Mouse (Mus musculus) B cell, adult 2 months (primary cell): Measurements from ENCODE around the gene Musk.

Experiments
- DNase-seq, 2 experiments: peaks; one replicate each; pipeline ENCODE4 v3.0.0; 2022

Gene Musk

DNA sequence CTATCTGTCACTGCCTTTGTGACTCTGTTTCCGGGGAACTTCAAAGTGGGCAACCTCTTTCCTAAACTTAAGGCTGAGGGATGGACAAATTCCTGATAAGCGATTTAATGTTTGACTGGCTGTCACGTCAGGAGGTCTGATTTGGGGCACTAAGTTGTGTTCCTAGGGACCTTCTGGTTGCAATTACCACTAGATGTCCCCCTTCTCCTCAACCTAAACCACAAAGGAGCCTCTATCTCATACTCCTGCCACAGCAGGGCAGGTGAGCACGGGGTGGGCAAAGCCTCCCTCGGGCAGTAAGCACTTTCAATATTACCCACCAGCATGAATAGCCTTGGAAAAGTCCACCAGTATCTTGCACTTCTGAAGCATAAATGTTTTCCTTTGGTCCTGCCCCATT lies 133.5 kb downstream of the Musk start:
- DNase-seq: no peak

- DNase-seq: no peak
These were observed 137.6 kb downstream of the Musk start for GRCm38 (mm10) chr4:58423276-58423930.
